Mouse (Mus musculus) small intestine, adult 2 months (tissue): ENCODE measurements around the gene Gm10681.
"Not testable (repeated sequence)": the region's sequence is repeated elsewhere in the genome, so short reads cannot be mapped to it uniquely, and the experiment has no call there.

Experiments
- CTCF ChIP-seq: fragments of 200-500 bp; IDR thresholded peaks from 2 replicates; pipeline ENCODE4 v1.5.1; 2012; ENCODE audit warnings: low read depth, mild to moderate bottlenecking, control low read depth, inconsistent platforms, low read length, moderate library complexity, mixed read lengths; ENCODE audit not compliant: insufficient replicate concordance, insufficient read length; ENCODE audit errors: extremely low read depth
- POLR2A ChIP-seq: fragments of 200-500 bp; IDR thresholded peaks from 2 replicates; pipeline ENCODE4 v1.6.1; 2012; ENCODE audit warnings: low read depth, mild to moderate bottlenecking, control low read depth, inconsistent platforms, low read length, moderate library complexity

DNA sequence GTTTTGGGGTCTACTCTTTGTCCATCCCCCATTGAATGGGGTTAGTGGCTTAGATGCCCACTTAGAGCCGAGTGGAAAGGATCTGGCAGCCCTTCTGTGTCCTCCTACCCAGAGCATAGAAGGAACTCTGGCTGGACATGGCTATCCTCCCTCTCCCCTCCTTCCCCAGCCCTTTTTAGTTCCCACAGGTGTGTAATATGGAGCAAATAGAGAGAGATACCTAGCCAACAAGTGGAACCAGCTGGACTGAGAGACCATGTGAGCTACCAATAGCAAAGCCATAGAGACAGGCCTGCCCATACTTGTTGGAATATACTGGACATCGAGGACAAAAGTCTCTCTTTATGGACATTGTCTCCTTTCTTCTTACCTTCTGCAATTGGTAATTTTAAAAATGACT, 20.9 kb downstream of the Gm10681 start:
- TF ChIP-seq CTCF, POLR2A: not testable (repeated sequence)
